Mouse (Mus musculus) T-helper 1 cell (primary cell): ENCODE results near the gene Nsmf.

Experiments used
- in situ Hi-C: fragments of 300-600 bp; cut with MboI, MseI; formaldehyde crosslinking; loops from one replicate; pipeline ENCODE4 v1.15.1; 2025; ENCODE audit warnings: high pct_unique_total_duplicates

Gene Nsmf

DNA sequence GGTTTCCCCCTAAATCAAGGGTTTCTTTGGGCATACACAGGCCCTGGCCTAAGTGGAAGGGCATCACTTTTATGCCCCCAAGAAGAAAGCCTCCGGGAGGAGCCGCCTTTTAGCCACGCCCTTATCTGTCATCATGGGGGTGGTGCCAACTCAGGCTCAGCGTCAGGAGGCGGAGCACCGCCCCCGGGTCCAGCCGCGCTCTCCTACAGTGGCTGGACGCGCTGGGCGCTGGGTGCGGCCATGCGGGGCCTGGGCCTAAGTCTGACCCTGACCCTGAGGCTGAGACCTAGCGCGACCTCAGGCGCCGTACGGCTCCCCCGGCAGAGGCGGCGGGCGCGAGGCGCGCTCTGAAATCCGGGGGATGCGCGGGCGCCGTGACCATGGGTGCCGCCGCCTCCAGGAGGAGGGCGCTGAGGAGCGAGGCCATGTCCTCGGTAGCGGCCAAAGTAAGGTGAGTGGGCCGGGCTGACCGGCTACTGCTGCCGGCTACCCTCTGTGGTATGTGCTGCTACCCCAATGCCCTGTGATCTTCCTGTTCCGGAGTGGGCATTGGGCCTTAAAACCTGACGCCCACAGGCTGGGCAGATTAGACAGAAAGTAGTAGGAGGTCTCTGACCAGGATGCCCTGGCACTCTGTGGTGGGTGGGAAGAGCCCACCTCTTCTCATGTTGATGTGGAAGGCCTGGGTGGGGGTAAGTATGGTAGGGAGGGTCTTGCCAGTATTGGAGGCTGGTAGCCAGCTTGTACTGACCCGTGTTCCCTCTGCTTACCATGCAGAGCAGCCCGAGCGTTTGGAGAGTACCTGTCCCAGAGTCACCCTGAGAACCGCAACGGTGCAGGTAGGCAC, at the start of gene Nsmf:
Gene Nsmf (plus strand): TSS at position 135 of the 847 bp plus-strand sequence.
- in situ Hi-C loops, result no loop called here

GRCm38 (mm10) chr2:25006767-25007166, 47.4 kb upstream of the Nsmf start:
- in situ Hi-C loops, result no loop called here

GRCm38 (mm10) chr2:25008250-25008649, 45.9 kb upstream of the Nsmf start:
- in situ Hi-C loops, result no loop called here

- in situ Hi-C loops, result no loop called here
Observed at GRCm38 (mm10) chr2:25022678-25023077, 31.5 kb upstream of the Nsmf start.

DNA sequence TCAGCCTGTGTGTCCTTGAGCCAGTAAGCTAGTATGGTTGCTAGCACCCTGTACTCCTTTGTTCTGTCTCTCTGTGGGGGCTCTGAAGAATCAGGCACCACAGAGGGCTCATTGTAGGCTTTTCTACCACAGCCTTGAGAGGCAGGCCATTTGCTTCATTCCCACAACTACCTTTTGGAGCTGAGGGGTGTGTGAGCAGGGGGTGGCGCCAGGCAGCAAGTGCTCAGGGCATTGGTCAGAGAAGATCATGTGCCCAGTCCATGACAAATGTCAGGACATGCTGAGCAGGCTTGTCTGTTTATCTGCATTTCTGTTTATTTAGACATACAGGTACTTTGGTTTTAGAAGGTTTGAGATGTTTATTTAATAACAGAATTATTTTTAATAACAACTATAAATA, 29.0 kb upstream of the Nsmf start:
- in situ Hi-C loops, result no loop called here

DNA sequence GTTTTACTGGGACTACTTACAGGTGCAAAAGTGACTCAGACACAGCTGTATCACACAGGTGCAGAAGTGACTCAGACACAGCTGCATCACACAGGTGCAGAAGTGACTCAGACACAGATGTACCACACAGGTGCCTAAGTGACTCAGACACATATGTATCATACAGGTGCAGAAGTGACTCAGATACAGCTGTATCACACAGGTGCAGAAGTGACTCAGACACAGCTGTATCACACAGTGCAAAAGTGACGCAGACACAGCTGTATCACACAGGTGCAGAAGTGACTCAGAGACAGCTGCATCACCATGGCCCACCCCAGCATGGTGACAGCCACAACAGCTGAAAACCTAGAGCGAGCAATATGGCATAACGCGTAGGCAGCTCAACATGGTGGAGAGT, 19.2 kb upstream of the Nsmf start:
- in situ Hi-C loops, result no loop called here

GRCm38 (mm10) chr2:25040089-25040488, 14.1 kb upstream of the Nsmf start:
- in situ Hi-C loops, result no loop called here

DNA sequence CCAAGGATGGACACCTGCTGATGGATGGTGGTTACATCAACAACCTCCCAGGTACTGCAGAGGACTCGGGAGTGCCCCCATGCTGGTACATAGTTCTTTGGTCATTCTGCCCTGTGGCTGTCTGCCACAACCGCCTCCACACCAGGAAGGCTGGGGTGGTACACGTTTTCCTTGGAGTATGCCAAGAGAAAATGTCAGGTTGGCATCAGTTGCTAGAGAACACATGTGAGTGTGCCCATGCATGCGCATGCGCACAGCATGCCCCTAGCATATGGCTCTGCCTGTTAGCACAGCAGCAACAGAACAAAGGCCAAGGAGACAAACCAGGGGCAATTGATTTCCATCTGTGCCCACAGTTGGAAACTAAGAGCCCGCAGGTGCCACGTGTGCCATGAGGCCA, 3.2 kb upstream of the Nsmf start:
- in situ Hi-C loops, result no loop called here

GRCm38 (mm10) chr2:25051450-25051849, 2.7 kb upstream of the Nsmf start:
- in situ Hi-C loops, result no loop called here

GRCm38 (mm10) chr2:25053101-25053500, 1.1 kb upstream of the Nsmf start:
- in situ Hi-C loops, result no loop called here

DNA sequence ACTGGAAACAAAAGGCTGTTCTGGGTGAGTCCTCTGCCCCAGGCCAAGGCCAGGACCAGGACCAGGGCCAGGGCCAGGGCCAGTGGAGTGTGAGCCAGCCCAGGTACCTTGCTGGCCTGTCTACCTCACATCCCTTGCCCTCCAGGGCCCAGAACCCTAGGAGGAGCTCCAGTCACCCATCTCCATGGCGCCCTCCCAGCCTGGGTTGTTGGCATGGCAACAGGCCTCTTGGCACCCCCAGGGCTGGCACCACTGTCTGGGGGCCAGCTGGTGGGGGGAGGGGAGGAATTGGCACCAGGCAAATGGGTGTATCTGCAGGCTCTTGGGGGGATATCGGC, 882 bp downstream of the Nsmf start:
- in situ Hi-C loops, result no loop called here

GRCm38 (mm10) chr2:25055409-25056155, 1.4 kb downstream of the Nsmf start:
- in situ Hi-C loops, result no loop called here

DNA sequence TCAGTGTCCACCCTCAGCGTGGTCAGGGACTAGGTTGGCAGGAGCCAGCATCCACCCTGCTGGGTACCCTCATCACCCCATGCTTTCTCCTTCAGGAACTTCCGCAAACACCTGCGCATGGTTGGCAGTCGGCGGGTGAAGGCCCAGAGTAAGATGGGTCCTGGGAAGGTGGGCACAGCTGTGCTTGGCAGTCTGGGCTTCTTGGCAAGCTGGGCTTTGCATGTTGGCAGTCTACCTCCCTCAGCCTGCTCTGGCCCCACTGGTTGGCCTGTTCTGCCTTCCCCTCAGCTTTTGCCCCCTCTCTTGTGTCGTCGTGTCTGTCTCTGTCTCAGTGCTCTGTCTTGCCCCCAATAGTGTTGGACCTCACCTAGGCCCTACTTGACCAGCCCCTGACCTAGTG, 4.8 kb downstream of the Nsmf start:
- in situ Hi-C loops, result no loop called here

- in situ Hi-C loops, result no loop called here
Observed at GRCm38 (mm10) chr2:25063523-25063922, 9.4 kb downstream of the Nsmf start.

- in situ Hi-C loops, result no loop called here
Observed at GRCm38 (mm10) chr2:25064285-25064684, 10.1 kb downstream of the Nsmf start.

- in situ Hi-C loops, result no loop called here
Observed at GRCm38 (mm10) chr2:25065537-25065936, 11.4 kb downstream of the Nsmf start.

- in situ Hi-C loops, result no loop called here
Observed at GRCm38 (mm10) chr2:25066552-25066951, 12.4 kb downstream of the Nsmf start.

DNA sequence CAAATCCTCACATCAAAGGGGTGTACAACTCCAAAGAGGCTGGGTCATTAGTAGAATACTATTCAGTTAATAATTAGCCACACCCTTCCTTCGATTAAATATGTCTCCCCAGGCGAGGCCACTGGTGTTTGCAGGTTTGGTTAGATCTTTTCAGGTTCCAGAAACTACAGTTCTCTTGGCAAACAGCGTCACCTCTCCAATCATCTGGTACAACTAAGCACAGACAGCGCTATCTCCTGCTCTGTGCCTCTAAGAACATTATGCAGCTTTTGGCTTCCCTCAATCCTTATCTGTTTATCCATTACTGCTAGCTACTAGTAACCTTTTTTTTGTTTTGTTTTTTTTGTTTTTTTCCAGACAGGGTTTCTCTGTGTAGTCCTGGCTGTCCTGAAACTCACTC, 15.4 kb downstream of the Nsmf start:
- in situ Hi-C loops, result no loop called here

DNA sequence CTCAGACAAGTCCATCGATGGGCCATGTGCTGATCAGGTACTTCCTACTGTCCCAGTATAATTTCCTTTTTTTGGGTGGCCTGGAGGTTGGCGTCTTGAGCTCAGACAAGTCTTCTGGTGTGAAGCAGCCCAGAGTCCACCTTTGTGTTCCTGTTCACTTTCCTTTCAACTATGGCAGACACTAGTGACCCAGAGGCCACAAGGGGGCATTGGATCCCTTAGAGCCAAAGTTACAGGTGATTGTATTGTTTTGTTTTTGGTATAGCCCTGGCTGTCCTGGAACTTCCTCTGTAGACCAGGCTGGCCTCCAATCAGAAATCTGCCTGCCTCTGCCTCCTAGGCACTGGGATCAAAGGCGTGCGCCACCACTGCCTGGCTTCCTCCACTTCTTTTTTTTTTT, 18.2 kb downstream of the Nsmf start:
- in situ Hi-C loops, result no loop called here

DNA sequence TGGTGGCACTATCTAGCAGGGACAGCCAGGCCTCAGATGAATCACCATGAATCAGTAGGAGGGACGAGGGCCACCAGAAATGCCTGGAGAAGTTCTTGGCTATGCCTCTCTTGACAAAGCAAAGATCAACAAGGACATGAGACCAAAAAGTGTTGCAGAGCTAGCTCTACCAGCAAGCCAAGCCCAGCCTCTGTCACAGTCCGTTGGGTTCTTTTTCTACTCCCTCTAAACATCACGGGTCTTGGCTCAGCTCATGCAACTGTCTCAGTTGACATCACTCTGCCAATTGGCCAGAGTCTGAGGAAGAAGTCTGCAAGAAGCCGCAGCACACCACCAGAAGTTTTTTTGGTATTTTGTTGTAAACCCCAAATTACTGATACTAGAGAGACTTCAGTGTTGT, 21.4 kb downstream of the Nsmf start:
- in situ Hi-C loops, result no loop called here

GRCm38 (mm10) chr2:25078967-25079366, 24.8 kb downstream of the Nsmf start:
- in situ Hi-C loops, result no loop called here

DNA sequence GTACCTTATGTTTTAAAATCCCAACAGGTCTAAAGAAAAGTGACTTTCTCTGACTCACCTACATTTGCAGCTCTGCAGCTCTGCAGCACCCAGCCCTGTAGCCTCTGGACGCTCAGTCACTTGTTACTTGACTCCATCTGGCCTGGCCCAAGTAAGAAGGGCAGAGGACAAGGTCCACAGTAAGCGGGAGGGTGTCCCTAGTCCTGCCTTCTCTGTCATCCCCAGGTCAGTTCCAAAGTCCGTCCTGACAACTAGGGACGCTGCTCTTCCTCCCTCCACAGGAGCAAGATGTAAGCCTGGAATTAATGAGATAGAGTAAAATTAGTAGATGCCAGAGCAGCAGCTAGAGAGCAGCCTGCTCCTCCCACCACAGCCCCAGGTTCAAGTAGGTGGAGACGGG, 25.9 kb downstream of the Nsmf start, which contains the start of gene Entpd8:
Gene Entpd8 (plus strand): TSS at position 229 of the 400 bp plus-strand sequence.
- in situ Hi-C loops, result no loop called here

GRCm38 (mm10) chr2:25083697-25084096, 29.5 kb downstream of the Nsmf start:
- in situ Hi-C loops, result no loop called here
